Mouse (Mus musculus): ENCODE results near the gene Gzmm. TPM values are rescaled to one million over a fixed set of nuclear protein-coding genes. Genes with fewer than 3 reads are reported as not detected.
A peak's percentile ranks its signal among the peaks of the same experiment; 100 is the strongest.

The Gzmm gene
- polyA plus RNA-seq, 1 experiment = 1.4 TPM

DNA sequence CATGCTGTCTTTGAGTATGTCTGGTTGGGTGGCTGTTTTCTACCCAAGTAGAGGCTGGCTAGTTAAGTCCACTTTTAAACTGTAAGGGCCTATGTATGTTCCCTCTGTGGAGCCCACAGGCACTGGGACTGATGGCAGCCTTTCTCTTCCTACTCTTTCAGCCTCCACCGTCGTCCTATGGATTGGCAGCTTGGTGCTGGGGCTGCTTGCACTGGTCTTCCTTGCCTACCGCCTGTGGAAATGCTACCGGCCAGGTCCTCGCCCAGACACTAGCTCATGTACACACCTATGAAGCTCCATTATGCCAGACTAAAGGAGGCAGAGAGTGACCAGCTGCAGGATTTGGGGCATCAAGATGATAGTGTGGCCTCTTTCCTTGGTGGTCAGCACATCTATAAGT, 20.7 kb upstream of the Gzmm start:
- TF ChIP-seq CTCF (IDR thresholded peaks at IDR 0.05; ENCODE audit: borderline replicate concordance, extremely low read depth, insufficient read depth, insufficient read length) (no peak), POLR2A (IDR thresholded peaks at IDR 0.05; ENCODE audit: borderline replicate concordance, extremely low read depth, insufficient read depth, insufficient read length, poor library complexity, severe bottlenecking) (no peak)
- no peak for DNase-seq (ENCODE audit: low read depth)

DNA sequence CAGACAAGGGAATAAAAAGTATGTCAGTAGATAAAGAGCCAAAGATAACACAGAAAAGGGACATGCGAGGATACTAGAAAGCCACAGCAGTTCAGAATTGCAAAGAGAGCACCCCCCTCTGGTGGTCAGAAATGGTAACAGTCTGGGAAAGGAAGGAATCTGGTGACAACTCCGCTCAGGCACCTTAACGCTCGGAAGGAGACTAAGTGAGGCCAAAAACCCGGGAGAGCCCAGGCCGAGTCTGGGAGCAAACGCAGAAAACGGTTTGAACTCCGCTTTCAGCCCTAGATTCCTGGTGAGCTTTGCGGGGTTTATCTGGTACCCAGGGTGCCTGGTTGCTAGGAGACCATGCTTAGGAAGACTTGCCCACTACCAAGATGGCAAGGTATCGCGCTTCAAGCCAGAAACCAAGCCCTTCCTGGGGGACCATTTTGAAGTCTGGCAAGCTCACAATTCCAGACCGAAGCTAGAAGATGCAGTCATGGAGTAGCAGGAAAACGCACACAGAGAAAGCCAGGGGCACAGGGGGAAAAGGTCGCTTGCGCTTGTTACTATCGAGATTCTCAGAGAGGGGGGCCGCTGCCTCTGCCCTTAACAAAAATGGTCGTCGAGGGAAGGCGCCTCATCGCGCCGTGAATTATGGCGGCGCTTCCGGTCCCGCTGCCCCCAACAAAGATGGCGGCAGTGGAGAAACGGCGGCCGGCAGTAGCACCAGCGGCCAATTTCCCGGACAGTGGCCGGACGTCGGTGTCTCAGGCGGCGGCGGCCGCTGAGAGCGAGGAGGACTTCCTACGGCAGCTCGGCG, 19.8 kb upstream of the Gzmm start, which contains the start of gene Tpgs1:
Gene Tpgs1 (plus strand): TSS at position 599 of the 805 bp plus-strand sequence.
- TF ChIP-seq CTCF (IDR thresholded peaks at IDR 0.05; ENCODE audit: borderline replicate concordance, extremely low read depth, insufficient read depth, insufficient read length) (peak; percentile 82), POLR2A (IDR thresholded peaks at IDR 0.05; ENCODE audit: borderline replicate concordance, extremely low read depth, insufficient read depth, insufficient read length, poor library complexity, severe bottlenecking) (no peak; the same call in 1 of the 2 replicates)

DNA sequence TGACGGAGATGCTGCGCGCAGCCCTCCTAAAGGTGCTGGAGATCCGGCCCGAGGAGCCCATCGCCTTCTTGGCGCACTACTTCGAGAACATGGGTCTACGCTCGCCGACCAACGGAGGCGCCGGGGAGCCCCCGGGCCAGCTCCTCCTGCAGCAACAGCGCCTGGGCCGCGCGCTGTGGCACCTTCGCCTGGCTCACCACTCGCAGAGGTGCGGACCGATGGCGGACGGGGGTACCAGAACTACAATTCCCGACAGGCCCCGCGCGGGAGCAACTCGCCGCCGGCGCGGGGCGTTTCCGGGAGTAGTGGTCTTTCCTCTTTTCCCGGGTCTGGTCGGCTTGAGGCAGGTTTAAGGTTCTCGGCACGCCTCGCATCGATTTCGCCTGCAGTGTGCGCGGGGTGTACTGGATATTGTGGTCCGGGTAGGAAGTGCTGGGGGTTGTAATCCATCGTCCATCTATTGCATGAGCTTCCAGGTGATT, 19.2 kb upstream of the Gzmm start:
- TF ChIP-seq CTCF (IDR thresholded peaks at IDR 0.05; ENCODE audit: borderline replicate concordance, extremely low read depth, insufficient read depth, insufficient read length) = no peak
- no peak for TF ChIP-seq POLR2A (IDR thresholded peaks at IDR 0.05; ENCODE audit: borderline replicate concordance, extremely low read depth, insufficient read depth, insufficient read length, poor library complexity, severe bottlenecking)
- peak; percentile 91 for DNase-seq (ENCODE audit: low read depth)

More for the DNA sequence above, 19.8 kb upstream of the Gzmm start, which contains the start of gene Tpgs1:
- DNase-seq (ENCODE audit: low read depth) = peak; percentile 98

DNA sequence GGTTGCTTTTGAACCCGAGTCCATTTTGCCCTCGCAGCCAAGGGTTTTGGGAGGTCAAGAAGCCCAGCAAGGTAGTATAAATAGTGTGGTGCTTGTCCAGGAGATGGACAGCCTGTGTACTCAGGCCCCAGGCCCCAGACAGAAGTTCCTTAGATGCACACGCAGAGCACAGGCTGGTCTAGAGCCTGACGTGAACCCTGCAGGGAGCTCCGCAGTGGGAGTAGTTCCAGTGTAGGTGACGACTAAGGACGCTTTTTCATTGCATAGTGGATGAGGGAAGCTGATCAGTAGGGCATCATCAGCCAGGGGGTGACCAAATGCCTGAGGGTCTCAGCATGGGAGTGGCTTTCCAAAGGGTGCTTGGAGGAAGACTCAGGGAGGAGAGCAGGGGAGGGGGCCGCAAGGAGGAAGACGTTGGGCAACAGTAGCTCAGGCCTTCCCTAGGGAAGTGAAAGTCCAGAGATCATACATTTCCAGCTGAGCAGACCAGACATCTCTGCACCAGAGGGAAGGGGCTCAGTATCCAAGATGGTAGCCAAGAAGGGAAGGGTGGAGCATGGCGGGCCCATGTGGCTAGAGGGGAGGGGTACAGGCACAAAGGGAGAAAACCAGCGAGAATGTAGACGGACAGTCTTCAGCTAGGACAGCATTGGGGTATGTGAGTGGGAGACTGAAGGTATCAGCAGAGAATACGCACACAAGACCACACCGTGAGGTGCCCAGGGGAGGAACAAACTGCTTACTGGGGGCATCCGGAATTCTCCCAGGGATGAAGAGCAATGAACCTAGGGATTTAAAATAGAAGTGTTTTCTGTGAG, 18.5 kb upstream of the Gzmm start:
- DNase-seq (ENCODE audit: low read depth) = no peak
- TF ChIP-seq CTCF (IDR thresholded peaks at IDR 0.05; ENCODE audit: borderline replicate concordance, extremely low read depth, insufficient read depth, insufficient read length) = no peak
- no peak for TF ChIP-seq POLR2A (IDR thresholded peaks at IDR 0.05; ENCODE audit: borderline replicate concordance, extremely low read depth, insufficient read depth, insufficient read length, poor library complexity, severe bottlenecking)

DNA sequence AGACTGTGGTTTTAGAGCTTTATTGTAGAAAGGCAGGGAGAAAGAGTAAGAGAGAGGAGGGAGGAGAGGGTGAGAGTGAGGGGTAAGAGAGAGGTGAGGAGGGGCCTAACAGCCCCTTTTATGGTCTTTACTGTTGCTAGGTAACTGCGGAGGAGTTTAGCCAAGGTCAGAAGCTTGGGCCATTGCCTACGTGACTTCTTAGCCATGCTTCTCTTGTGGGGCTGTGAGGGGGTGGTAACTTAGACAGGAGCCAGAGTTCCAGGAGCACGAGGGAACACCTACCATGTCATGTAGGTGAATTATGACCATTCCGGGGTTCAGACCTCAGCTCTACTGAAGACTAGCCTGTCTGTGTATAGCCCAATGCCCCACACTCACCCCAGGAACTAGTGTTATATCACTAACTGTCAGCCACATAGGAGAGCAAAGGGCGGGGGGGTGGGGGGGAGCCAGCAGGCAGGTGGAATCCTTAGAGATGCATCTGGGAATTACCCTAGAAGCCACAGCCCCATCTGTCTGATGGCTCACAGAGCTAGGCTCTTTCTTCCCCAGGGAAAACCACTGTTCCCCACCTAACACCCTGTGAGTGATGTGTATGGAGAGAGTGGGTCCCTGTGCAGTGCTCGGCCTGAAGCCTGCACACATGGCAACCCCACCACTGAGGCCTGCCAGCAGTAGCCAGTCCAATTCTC, 17.3 kb upstream of the Gzmm start:
- no peak for TF ChIP-seq CTCF (IDR thresholded peaks at IDR 0.05; ENCODE audit: borderline replicate concordance, extremely low read depth, insufficient read depth, insufficient read length)
- no peak for TF ChIP-seq POLR2A (IDR thresholded peaks at IDR 0.05; ENCODE audit: borderline replicate concordance, extremely low read depth, insufficient read depth, insufficient read length, poor library complexity, severe bottlenecking)

DNA sequence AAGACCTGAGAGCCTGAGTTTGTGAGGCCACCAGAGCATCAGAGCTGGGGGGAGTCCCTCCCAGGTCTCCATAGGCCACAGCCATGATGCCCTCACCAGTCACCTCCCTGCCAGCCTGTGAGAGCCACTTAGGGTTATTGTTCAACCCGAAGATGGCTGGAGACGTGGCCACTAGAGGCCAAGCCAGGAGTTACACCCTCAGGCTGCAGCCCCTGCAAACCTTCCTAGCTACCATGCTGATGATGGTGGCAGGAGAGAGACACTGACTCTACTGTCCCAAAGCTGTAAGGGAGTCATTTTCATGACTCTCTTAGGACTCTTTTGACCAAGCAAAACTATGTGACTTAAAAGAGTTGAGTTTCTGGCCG, 16.7 kb upstream of the Gzmm start:
- DNase-seq (ENCODE audit: low read depth) = no peak
- TF ChIP-seq CTCF (IDR thresholded peaks at IDR 0.05; ENCODE audit: borderline replicate concordance, extremely low read depth, insufficient read depth, insufficient read length) (no peak), POLR2A (IDR thresholded peaks at IDR 0.05; ENCODE audit: borderline replicate concordance, extremely low read depth, insufficient read depth, insufficient read length, poor library complexity, severe bottlenecking) (no peak)

More for the DNA sequence above, 17.3 kb upstream of the Gzmm start:
- DNase-seq (ENCODE audit: low read depth) = no peak

DNA sequence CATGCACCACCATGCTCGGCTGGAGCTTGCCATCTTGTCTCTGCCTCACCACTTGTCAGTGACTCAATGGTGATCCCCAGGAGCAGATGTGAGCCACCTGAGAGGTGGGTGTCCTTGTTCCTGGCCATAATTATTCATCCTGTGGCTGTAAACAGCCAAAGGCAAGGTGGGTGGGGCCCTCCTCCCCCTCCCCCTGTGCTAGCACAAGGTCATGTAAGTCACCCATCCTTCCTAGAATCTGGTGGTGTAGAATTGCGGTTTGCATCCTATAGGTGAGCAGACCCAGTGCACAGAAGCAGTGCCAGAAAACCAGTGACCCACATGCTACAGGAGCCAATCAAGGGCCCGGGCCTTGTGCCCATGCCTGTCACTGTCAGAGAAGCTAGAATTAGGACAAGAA, 15.8 kb upstream of the Gzmm start:
- no peak for DNase-seq (ENCODE audit: low read depth)
- no peak for TF ChIP-seq POLR2A (IDR thresholded peaks at IDR 0.05; ENCODE audit: borderline replicate concordance, extremely low read depth, insufficient read depth, insufficient read length, poor library complexity, severe bottlenecking)
- TF ChIP-seq CTCF (IDR thresholded peaks at IDR 0.05; ENCODE audit: borderline replicate concordance, extremely low read depth, insufficient read depth, insufficient read length) = no peak

DNA sequence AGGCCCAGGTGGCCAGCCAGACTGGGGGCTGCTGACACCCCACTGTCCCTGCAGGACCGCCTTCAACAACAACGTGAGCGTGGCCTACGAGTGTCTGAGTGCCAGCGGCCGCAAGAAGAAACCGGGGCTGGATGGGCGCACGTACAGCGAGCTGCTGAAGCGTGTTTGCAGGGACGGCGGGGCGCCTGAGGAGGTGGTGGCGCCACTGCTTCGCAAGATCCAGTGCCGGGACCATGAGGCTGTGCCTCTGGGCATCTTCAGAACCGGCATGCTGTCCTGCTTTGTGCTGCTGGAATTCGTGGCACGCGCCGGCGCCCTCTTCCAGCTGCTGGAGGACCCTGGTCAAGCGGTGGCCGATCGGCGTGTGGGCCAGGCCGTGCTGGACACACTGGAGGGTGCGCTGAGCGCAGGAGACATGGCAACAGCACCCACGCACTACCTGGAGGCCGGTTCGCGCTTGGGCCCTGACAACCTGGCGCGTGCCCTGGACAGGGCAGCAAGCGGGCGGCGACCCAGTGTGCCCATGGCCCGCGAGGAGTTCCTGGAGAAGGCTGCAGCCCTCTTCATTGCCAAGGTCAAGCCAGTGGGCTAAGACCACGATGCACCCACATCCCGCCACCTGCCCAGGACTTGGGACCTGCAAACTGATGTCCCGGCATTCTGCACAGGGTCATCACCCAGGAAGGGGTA, 13.3 kb upstream of the Gzmm start:
- no peak for DNase-seq (ENCODE audit: low read depth)

DNA sequence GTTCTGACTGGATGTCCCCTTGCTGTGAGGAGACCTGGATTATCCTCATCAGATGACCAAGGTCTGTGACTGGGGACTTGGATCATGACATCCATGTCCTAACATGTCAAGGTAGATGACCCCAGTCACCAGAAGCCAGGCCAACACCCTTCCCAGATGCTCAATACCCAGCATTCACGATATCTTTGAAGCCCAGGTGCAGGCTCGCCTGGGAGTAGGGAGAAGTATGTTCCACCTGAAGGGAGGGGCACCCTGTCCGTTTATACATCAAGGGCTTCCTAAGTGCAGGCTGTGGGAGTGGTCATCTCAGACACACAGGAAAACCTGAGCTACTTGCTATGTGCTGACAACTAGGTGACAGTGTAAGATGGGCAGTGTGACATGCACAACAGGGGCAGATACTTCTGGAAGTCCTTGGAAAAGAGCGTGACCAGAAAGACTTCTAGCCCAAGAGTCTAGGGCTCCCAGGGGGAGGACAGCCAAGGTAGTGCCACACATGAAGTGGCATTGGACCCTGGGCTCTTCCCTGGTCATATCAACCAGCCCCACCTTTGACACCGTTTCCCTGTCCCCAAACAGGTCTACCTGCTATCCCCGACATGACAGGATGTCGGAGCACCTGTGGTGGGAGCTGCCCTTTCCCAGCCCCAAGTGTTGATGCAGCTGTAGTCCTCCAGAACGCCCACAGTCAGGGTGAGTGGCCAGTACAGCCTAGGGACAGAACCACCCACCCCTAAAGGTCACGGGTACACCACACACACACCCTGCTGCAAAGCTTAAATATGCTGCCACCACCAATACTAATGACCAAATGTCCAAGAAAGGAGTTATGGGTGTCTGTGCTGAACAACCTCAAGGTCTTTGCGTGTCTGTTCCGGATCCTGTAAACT, 8.0 kb upstream of the Gzmm start:
- TF ChIP-seq POLR2A (IDR thresholded peaks at IDR 0.05; ENCODE audit: borderline replicate concordance, extremely low read depth, insufficient read depth, insufficient read length, poor library complexity, severe bottlenecking) (no peak), CTCF (IDR thresholded peaks at IDR 0.05; ENCODE audit: borderline replicate concordance, extremely low read depth, insufficient read depth, insufficient read length) (no peak)
- no peak for DNase-seq (ENCODE audit: low read depth)

More for the DNA sequence above, 13.3 kb upstream of the Gzmm start:
- no peak for TF ChIP-seq POLR2A (IDR thresholded peaks at IDR 0.05; ENCODE audit: borderline replicate concordance, extremely low read depth, insufficient read depth, insufficient read length, poor library complexity, severe bottlenecking)
- TF ChIP-seq CTCF (IDR thresholded peaks at IDR 0.05; ENCODE audit: borderline replicate concordance, extremely low read depth, insufficient read depth, insufficient read length) = no peak

All from brain, embryonic 14.5 days (tissue).